Mouse (Mus musculus) testis, postnatal 14 days (tissue): ENCODE measurements around the gene Tekt1.
"Not testable (repeated sequence)": the region's sequence is repeated elsewhere in the genome, so short reads cannot be mapped to it uniquely, and the experiment has no call there.

Experiments used
- DNase-seq: peaks from one replicate; pipeline ENCODE4 v3.0.0; 2021; ENCODE audit warnings: low spot score

Gene Tekt1

DNA sequence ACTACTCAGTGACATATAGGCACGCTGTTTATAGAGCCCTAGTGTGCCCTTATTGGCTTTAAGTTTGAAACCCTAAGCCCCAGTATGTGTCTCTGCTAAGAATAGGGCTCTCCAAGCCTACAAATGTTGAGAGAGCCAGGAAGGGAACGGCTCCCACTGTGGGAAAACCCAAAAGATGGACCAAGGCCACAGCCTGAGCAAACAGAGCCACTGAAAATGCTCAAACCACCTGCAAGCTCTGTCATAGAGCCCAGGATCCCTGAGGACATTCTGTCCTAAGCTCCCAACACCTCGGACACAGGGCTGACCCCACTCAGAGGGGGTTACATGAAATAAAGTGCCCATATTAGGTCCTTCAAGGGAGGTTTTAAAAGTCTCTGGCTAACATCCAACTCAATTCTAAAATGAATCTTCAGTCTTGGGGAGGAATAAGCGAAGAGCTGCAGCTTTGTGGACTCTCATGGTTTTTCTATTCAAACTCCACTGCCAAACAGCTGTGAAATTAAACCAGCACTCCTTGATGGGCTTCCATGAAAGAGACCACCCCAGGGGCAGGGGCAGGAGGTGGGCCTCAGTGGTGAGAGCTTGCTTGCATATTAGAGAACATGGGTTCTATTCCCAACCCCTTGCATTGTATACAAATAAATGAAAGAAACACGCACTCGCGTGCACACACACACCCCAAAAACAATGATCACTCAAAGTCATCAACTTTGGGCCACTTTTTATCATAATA lies 27.3 kb upstream of the Tekt1 start:
- DNase-seq: no peak

DNA sequence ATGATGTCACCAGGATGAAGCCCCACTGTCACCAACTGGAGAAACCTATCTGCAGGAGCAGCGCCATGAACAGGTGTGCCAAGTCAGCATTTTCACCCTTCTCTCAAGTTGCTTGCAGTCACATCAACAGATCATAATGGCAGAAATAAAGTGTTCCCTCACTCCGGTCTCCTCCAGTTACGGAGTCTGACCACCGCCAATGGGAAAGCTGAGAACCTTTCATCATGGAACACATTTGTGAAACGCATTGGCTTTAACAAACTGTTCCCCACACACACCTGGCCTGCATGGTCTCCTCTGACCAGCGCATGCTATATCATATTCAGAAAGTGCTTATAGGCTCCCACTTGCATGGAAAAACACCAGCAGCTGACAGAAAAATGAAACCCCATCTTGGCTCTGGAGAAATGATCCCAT lies 25.9 kb upstream of the Tekt1 start:
- no peak for DNase-seq

- DNase-seq: no peak
These were observed 17.1 kb upstream of the Tekt1 start for GRCm38 (mm10) chr11:72379351-72379750.

- no peak for DNase-seq
These were observed 16.0 kb upstream of the Tekt1 start for GRCm38 (mm10) chr11:72378222-72378621.

GRCm38 (mm10) chr11:72376562-72376961 lies 14.3 kb upstream of the Tekt1 start:
- DNase-seq: no peak

- DNase-seq: no peak
These were observed 7.8 kb upstream of the Tekt1 start for GRCm38 (mm10) chr11:72369904-72370672.

- DNase-seq: no peak
These were observed 5.9 kb upstream of the Tekt1 start for GRCm38 (mm10) chr11:72367934-72368674.

DNA sequence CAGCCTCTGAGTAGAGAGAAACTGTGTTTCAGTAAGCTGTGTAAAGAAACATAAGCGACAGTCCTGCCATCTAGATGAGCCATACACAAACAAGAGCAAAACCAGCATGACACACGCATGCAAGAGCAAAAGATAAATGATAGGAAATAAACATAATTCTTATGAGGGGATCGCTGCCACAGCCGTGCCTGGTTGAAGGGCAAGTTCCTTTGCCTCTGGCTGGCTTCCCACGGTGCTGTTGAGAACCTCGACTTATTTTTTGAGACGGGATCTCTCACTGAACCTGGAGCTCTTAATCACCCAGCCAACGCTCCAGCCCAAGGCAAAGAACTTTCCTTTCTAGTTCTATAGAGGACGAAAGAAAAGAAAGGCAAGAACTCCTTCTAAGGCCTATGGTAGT lies 3.9 kb upstream of the Tekt1 start:
- no peak for DNase-seq

DNA sequence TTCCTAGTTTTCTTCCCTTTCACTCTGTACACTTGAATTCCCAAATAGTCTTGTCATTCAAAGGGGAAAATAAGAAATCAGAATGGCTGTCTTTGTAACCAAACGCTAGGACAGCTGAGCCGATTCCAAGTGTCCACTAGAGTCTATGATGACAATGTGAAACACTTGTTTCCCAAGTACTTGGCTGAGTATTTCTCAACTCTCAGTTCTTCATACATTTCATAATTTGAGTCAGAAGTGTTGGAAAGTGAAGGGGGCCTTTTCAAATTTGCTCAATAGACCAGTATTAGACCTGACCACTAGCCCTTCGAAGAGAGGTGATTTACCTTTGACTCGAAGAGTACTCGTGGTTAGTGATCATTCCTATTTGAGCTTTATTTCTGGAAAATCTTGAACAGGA lies 2.3 kb upstream of the Tekt1 start:
- no peak for DNase-seq

- no peak for DNase-seq
These were observed 1.4 kb upstream of the Tekt1 start for GRCm38 (mm10) chr11:72363523-72364240.

GRCm38 (mm10) chr11:72361385-72362346 lies 576 bp downstream of the Tekt1 start:
- peak; percentile 64 for DNase-seq

- peak; percentile 81 for DNase-seq
These were observed 7.1 kb downstream of the Tekt1 start for GRCm38 (mm10) chr11:72354971-72355728.

GRCm38 (mm10) chr11:72353186-72353585 lies 9.1 kb downstream of the Tekt1 start:
- no peak for DNase-seq

DNA sequence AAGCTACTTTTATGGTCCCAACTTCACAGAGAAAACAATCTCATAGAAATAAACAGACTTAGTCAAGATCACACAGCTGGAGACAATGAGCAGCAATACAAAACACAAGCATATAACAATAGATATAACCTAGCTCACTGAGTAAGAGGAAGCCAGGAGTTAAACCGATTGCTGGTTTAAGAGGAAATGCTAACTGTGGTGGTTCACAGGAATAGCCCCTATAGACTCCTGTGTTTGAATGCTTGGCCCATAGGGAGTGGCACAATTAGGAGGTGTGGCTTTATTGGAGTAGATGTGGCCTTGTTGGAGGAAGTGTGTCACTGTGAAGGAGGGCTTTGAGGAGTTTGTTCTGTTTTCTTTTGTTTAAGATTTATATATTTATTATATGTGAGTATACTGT lies 10.0 kb downstream of the Tekt1 start:
- DNase-seq: no peak

- no peak for DNase-seq
These were observed 12.6 kb downstream of the Tekt1 start for GRCm38 (mm10) chr11:72349652-72350051.

DNA sequence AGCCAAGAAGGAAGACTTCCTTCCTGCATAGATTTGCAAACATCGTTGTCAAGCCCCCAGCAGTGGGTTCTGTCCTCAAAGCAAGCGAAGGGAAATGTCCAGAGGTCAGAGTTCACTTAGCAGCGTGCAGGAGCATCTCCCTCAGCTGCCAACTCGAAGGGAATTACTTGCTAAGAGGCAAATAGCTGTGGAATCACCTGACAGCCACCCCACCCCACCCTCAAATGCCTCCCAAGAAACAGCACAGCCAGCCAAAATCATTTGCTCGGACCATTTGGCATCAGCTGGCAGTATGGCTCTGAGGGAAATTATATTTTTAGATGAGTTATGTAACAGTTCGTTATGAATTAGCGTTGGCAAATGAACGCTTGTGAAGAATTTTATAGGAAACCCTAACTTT lies 13.2 kb downstream of the Tekt1 start:
- no peak for DNase-seq

DNA sequence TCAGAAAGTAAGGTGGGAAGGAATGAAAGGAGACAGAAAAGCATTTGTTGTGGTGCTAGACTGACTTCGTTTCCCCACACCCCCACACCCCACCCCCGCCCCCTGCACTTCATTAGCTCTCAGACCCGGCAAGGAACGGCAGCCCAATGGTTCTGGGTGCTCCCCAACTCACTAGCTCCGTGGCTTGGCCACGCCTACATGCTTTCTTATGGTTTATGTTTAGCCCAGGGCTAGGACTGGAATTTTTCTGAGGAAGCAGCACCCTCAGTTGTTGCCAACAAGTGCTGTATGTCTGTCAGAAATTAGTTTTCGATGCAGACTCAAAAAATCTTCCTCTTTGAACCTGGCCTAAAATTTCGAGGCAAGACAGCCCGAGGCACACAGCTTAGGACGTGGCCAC lies 13.7 kb downstream of the Tekt1 start:
- DNase-seq: no peak

- no peak for DNase-seq
These were observed 17.8 kb downstream of the Tekt1 start for GRCm38 (mm10) chr11:72344486-72344885.

DNA sequence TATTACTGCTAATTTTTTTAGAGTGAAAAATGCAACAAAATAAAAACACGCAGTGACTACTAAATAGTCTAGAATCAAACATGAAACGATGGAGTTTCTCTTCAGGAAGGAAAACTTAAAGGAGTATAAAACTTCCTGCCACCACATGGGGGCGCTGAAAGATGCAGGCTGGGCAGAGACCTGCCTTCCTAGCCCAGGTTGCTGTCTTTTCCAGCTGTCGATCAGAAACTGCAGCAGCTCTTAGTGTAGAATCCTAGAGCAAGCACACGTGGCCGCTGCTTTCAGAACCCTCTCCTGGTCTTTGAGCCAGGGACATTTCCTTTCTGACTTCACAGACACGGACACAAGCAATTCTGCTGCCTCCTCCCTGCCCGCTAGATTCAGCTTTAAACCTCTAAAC lies 18.3 kb downstream of the Tekt1 start:
- peak; percentile 36 for DNase-seq

GRCm38 (mm10) chr11:72343238-72343625 lies 19.0 kb downstream of the Tekt1 start:
- DNase-seq: not testable (repeated sequence)
